Mouse (Mus musculus): Measurements from ENCODE around the gene Hgfac.

GRCm38 (mm10) chr5:35091636-35092035 is 50.3 kb downstream of the Hgfac start:
- no peak for TF ChIP-seq CTCF (IDR thresholded peaks at IDR 0.05; ENCODE audit: low read depth)
- TF ChIP-seq EP300 (optimal IDR thresholded peaks at IDR 0.05): no peak
